Mouse (Mus musculus) neural tube, embryonic 11.5 days (tissue): ENCODE results near the gene Pwwp2b. TPM values are rescaled to one million over a fixed set of nuclear protein-coding genes. Genes with fewer than 3 reads are reported as not detected.

ENCODE experiments used
- ATAC-seq: fragments of 200-750 bp; cut with Nextera tagmentation; 2 replicates; pipeline ENCODE4 v1.8.0; 2017; ENCODE audit warnings: moderate number of reproducible peaks, mild to moderate bottlenecking, moderate TSS enrichment, moderate library complexity; ENCODE audit not compliant: insufficient read depth, low FRiP score, low TSS enrichment
- DNase-seq: peaks from one replicate; pipeline ENCODE4 v3.0.0-alpha.2; 2015; ENCODE audit warnings: low spot score
- H3K27ac ChIP-seq: fragments of 300-500 bp; sonication (generic); 2 replicates; pipeline ENCODE4 v1.5.1; 2014; ENCODE audit warnings: low read depth, mild to moderate bottlenecking, low read length
- H3K27me3 ChIP-seq: fragments of 300-500 bp; sonication (generic); 2 replicates; pipeline ENCODE4 v1.6.1; 2014; ENCODE audit warnings: mild to moderate bottlenecking, low read length, mixed read lengths; ENCODE audit not compliant: control insufficient read depth, insufficient read depth
- H3K36me3 ChIP-seq: fragments of 300-500 bp; sonication (generic); 2 replicates; pipeline ENCODE4 v1.6.1; 2014; ENCODE audit warnings: mild to moderate bottlenecking, low read length, moderate library complexity, mixed read lengths; ENCODE audit not compliant: control insufficient read depth, insufficient read depth
- H3K4me1 ChIP-seq: fragments of 300-500 bp; sonication (generic); 2 replicates; pipeline ENCODE4 v1.6.1; 2014; ENCODE audit warnings: low read length, mixed read lengths; ENCODE audit not compliant: control insufficient read depth, insufficient read depth
- H3K4me2 ChIP-seq: fragments of 300-500 bp; sonication (generic); 2 replicates; pipeline ENCODE4 v1.6.1; 2014; ENCODE audit warnings: low read depth, mild to moderate bottlenecking, moderate library complexity
- H3K4me3 ChIP-seq: fragments of 300-500 bp; sonication (generic); 2 replicates; pipeline ENCODE4 v1.5.1; 2014; ENCODE audit warnings: low read depth, low read length
- H3K9ac ChIP-seq: fragments of 300-500 bp; sonication (generic); 2 replicates; pipeline ENCODE4 v1.6.1; 2014; ENCODE audit warnings: mild to moderate bottlenecking, low read length
- H3K9me3 ChIP-seq: fragments of 300-500 bp; sonication (generic); 2 replicates; pipeline ENCODE4 v1.6.1; 2016; ENCODE audit warnings: low read length; ENCODE audit not compliant: control insufficient read depth
- WGBS: fragments of 180-500 bp; shearing (Covaris S2); extraction: QIAGEN DNeasy Blood & Tissue Kit; methylation state at CpG from one replicate; pipeline ENCODE4 v1.1.7; 2014; 5-methylcytosine and 5-hydroxymethylcytosine counted together
- polyA plus RNA-seq: library from polyadenylated mRNA; unstranded; fragments of >200 nt; fragmentation: Nextera tagmentation; extraction: Ambion mirVana; gene quantifications from 2 replicates; pipeline ENCODE4 v1.2.1, GENCODE M21; 2014

Gene Pwwp2b
- polyA plus RNA-seq, 1 experiment from 2014 or later: 4.7 TPM

- no peaks in the 10 kb centered on the region for H3K36me3 ChIP-seq
- H3K27me3 ChIP-seq: 0 out of 2 replicates have a peak, but pooled peaks cover 2% of the 10 kb centered on the region
- DNase-seq: peak; percentile 86
- H3K9ac ChIP-seq: no peak overlapping the region
- H3K4me2 ChIP-seq: no peak overlapping the region
- peak; percentile 69 for ATAC-seq
- H3K27ac ChIP-seq: no peak overlapping the region
- peaks cover 7% of the 10 kb centered on the region; the same call in 1 of the 2 replicates for H3K4me1 ChIP-seq
- H3K4me3 ChIP-seq: no peak overlapping the region
- under 1% methylated on average over 7 of the region's 7 CpGs for WGBS
- no peaks in the 10 kb centered on the region for H3K9me3 ChIP-seq
These were observed 14.6 kb upstream of the Pwwp2b start for GRCm38 (mm10) chr7:139233714-139234113.

DNA sequence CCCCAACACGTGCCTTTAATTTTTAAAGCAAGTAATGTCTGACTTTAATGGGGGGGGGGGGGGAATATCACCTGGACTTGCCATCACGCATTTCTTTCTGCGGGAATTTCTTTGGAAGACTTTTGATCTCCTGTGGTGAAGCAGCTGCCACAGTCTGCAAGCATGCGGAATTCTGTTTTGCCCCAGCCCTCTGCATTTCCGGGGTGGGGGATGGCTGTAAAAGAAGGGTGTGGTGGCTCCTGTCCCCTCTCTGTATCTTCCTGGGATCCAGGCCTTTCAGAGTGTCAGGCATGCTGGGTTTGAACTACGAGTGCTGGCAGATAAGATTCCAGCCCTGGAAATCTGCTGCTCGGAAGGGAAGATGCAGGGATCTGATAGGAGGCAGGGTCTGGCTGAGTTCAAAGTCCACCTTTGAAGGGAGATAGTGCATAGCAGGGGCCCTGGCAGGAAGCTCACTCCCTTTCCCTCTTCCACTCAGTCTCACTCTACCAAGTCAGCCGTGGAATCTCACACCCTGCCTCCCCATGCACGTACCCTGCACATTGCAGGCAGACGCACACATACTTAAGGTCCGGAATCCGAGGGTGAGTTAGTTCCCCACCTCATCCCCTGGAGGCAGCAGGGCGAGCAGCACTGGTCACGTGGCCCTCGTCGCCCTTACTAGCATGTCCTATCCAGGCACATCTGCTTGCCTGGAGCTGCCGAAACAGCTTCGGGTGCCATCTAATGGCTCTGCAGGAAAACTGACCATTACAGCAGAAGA lies 13.7 kb upstream of the Pwwp2b start:
- no peak overlapping the region for H3K4me2 ChIP-seq
- ATAC-seq (peak; percentile 55; the same call in 1 of the 2 replicates), DNase-seq (peak; percentile 58)
- no peak overlapping the region for H3K27ac ChIP-seq
- H3K27me3 ChIP-seq: 0 out of 2 replicates have a peak, but pooled peaks cover 2% of the 10 kb centered on the region
- no peak overlapping the region; the same call in 1 of the 2 replicates for H3K9ac ChIP-seq
- 8% methylated on average over 18 of the region's 18 CpGs for WGBS
- no peaks in the 10 kb centered on the region for H3K9me3 ChIP-seq
- no peak overlapping the region for H3K4me3 ChIP-seq
- peaks cover 7% of the 10 kb centered on the region; the same call in 1 of the 2 replicates for H3K4me1 ChIP-seq
- H3K36me3 ChIP-seq: no peaks in the 10 kb centered on the region

- ATAC-seq (no peak), DNase-seq (no peak)
- Histone ChIP-seq H3K4me1 (peaks cover 7% of the 10 kb centered on the region; the same call in 1 of the 2 replicates), H3K4me3 (no peak overlapping the region), H3K36me3 (no peaks in the 10 kb centered on the region), H3K27me3 (0 out of 2 replicates have a peak, but pooled peaks cover 2% of the 10 kb centered on the region), H3K9ac (no peak overlapping the region), H3K27ac (no peak overlapping the region), H3K9me3 (no peaks in the 10 kb centered on the region), H3K4me2 (no peak overlapping the region)
- WGBS: 82% methylated on average over 12 of the region's 12 CpGs
These were observed 12.5 kb upstream of the Pwwp2b start for GRCm38 (mm10) chr7:139235651-139236358.

GRCm38 (mm10) chr7:139239432-139239831 lies 8.8 kb upstream of the Pwwp2b start:
- no peaks in the 10 kb centered on the region for H3K9me3 ChIP-seq
- no peaks in the 10 kb centered on the region for H3K36me3 ChIP-seq
- H3K9ac ChIP-seq: no peak overlapping the region
- H3K27me3 ChIP-seq: 0 out of 2 replicates have a peak, but pooled peaks cover 2% of the 10 kb centered on the region
- 82% methylated on average over 3 of the region's 3 CpGs for WGBS
- DNase-seq: no peak
- no peak overlapping the region for H3K4me3 ChIP-seq
- ATAC-seq: no peak
- peaks cover 2% of the 10 kb centered on the region; the same call in 1 of the 2 replicates for H3K4me1 ChIP-seq
- H3K4me2 ChIP-seq: no peak overlapping the region
- H3K27ac ChIP-seq: no peak overlapping the region

DNA sequence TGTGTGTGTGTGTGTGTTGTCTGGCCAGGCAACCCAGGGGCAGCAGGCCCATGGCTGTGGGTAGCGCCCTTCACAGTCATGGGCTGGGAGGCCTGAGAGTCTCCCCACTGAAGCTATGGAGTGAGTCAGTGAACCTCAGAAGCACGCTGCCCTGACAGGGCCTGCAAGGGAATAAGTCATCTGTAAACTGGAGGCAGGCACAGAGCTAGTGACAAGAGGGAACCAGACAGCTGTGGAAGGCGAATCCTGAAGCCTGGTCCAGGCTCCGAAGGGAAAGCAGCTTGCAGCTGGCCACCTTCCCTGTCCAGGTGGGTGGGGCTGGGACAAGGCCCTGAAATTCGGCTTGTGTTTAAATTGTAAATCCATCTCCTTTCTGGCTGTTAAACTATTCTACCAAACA lies 2.2 kb upstream of the Pwwp2b start:
- Histone ChIP-seq H3K9me3 (no peaks in the 10 kb centered on the region), H3K4me3 (no peak overlapping the region), H3K4me1 (peaks cover 12% of the 10 kb centered on the region), H3K27me3 (peaks cover 18% of the 10 kb centered on the region), H3K36me3 (no peaks in the 10 kb centered on the region), H3K9ac (no peak overlapping the region), H3K27ac (no peak overlapping the region), H3K4me2 (no peak overlapping the region)
- WGBS: 73% methylated on average over 5 of the region's 5 CpGs
- no peak for ATAC-seq
- DNase-seq: no peak

GRCm38 (mm10) chr7:139246931-139247880 lies 1.1 kb upstream of the Pwwp2b start:
- DNase-seq (peak; percentile 45), ATAC-seq (peak; percentile 42)
- Histone ChIP-seq H3K9ac (peak overlapping the region; percentile 74), H3K4me1 (peaks cover 12% of the 10 kb centered on the region), H3K4me2 (peak overlapping the region; percentile 98), H3K9me3 (no peaks in the 10 kb centered on the region), H3K27ac (no peak overlapping the region), H3K36me3 (no peaks in the 10 kb centered on the region), H3K4me3 (peak overlapping the region; percentile 55), H3K27me3 (peaks cover 18% of the 10 kb centered on the region)
- 3% methylated on average over 38 of the region's 38 CpGs for WGBS

DNA sequence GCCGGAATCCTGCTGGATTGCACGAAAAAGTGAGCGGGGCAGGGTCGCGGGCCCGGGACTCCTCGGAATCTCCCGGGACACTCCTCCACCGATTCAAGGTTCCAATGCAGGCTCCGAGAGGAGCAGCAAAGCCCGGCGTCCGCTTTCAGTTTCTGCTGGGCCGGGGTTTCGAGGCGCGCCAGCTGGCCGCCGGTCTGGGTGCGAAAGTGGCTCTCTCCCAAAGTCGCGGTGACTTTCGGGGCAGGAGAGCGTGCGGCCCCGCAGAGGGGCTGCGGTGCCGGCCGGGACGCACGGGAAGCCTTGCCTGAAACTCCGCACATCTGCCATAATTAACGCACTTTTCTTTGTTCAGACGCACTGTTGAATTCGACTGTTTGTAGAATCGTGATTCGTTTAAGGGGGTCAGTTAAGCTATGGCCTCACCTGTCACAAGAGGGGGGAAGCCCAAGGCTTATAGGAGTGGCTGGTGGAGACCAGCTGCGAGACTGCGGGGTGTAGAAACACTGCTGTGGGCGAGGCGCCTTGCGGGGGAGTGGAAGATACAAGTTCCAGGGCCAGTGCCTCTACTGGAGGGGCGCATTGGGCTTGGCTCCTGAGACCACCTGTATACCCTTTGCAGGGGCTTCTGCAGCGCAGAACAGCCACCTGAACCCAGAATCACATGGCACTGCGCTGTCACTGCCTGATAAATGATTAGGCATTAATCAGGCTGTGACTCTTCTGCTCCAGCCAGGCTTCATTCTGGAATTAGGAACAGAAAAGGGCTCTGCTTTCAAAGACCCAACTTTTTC lies 528 bp downstream of the Pwwp2b start:
- Histone ChIP-seq H3K4me1 (peaks cover 12% of the 10 kb centered on the region), H3K4me2 (peak overlapping the region; percentile 98), H3K4me3 (peak overlapping the region; percentile 55), H3K27ac (no peak overlapping the region), H3K9ac (peak overlapping the region; percentile 74), H3K36me3 (no peaks in the 10 kb centered on the region), H3K9me3 (no peaks in the 10 kb centered on the region), H3K27me3 (peaks cover 18% of the 10 kb centered on the region)
- peak; percentile 44 for DNase-seq
- WGBS: 2% methylated on average over 45 of the region's 45 CpGs
- peak; percentile 26; the same call in 1 of the 2 replicates for ATAC-seq
